Mouse (Mus musculus): ENCODE measurements around the gene Fto.

DNA sequence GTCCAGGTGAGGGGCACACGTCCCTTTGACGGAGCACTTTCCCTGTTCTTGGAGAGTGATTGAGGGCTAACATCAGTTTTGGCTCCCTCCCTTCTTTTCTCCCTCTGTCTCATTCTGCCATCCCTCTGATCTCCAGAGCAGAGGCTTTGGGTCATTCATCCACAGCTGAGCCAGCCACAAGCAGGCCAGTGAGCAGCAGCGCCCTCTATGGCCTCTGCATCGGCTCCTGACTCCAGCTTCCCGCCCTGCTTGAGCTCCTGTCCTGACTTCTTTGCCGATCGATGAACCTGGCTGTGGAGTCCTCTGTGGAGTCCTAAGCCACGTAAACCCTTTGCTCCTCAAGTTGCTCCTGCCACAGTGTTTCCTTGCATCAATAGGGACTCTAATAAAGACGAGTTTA, 10.9 kb downstream of the Fto start:
- no peak for TF ChIP-seq RAD21 (IDR thresholded peaks at IDR 0.05; ENCODE audit: low read depth, low read length)
- peak in 1 of 2 experiments; percentile 22; a peak in 1 of 4 replicates for TF ChIP-seq CTCF (conservative IDR thresholded peaks at IDR 0.05 in 1 of 2, IDR thresholded peaks at IDR 0.05 in 1 of 2; ENCODE audit: low read depth in 2 of 2, low read length in 2 of 2)
- TF ChIP-seq EP300 (IDR thresholded peaks at IDR 0.05; ENCODE audit: low read length), result no peak
- no peak for TF ChIP-seq POLR2AphosphoS2 (IDR thresholded peaks at IDR 0.05; ENCODE audit: low read depth, low read length)
- TF ChIP-seq POLR2A (IDR thresholded peaks at IDR 0.05; ENCODE audit: low read depth, low read length), result no peak
- no peak for TF ChIP-seq MYC (IDR thresholded peaks at IDR 0.05; ENCODE audit: low read depth, low read length)
- no peak for TF ChIP-seq ZKSCAN1 (IDR thresholded peaks at IDR 0.05; ENCODE audit: borderline replicate concordance, low read depth, low read length)
- no peak for TF ChIP-seq BHLHE40 (IDR thresholded peaks at IDR 0.05; ENCODE audit: low read depth, low read length)
- no peak for TF ChIP-seq GABPA (IDR thresholded peaks at IDR 0.05; ENCODE audit: insufficient replicate concordance, low read depth, low read length)
- no peak for TF ChIP-seq KAT2A (IDR thresholded peaks at IDR 0.05; ENCODE audit: insufficient replicate concordance, low read length)
- TF ChIP-seq JUND (conservative IDR thresholded peaks at IDR 0.05; ENCODE audit: low read depth, low read length), result no peak
- no peak for TF ChIP-seq SMC3 (IDR thresholded peaks at IDR 0.05; ENCODE audit: low read depth, low read length)

Data from CH12.LX (cell line).